Mouse (Mus musculus) forebrain, embryonic 10.5 days (tissue): ENCODE data around the gene Rps6ka5. TPM values are rescaled to one million over a fixed set of nuclear protein-coding genes. Genes with fewer than 3 reads are reported as not detected.

Experiments used
- DNase-seq: peaks from one replicate; pipeline ENCODE4 v3.0.0-alpha.2; 2017; ENCODE audit warnings: low spot score; ENCODE audit errors: extremely low spot score
- H3K27ac ChIP-seq: fragments of 300-500 bp; sonication (generic); 2 replicates; pipeline ENCODE4 v1.5.1; 2016; ENCODE audit warnings: mild to moderate bottlenecking
- H3K27me3 ChIP-seq: fragments of 300-500 bp; sonication (generic); 2 replicates; pipeline ENCODE4 v1.6.1; 2016; ENCODE audit warnings: mild to moderate bottlenecking; ENCODE audit not compliant: poor library complexity, severe bottlenecking
- H3K36me3 ChIP-seq: fragments of 300-500 bp; sonication (generic); replicated peaks from 2 replicates; pipeline ENCODE4 v1.6.1; 2016; ENCODE audit warnings: mild to moderate bottlenecking, moderate library complexity
- H3K4me1 ChIP-seq: fragments of 300-500 bp; sonication (generic); 2 replicates; pipeline ENCODE4 v1.6.1; 2016
- H3K4me3 ChIP-seq: fragments of 300-500 bp; sonication (generic); 2 replicates; pipeline ENCODE4 v1.5.1; 2016; ENCODE audit warnings: mild to moderate bottlenecking, moderate library complexity
- H3K9me3 ChIP-seq: fragments of 300-500 bp; sonication (generic); 2 replicates; pipeline ENCODE4 v1.6.1; 2016; ENCODE audit warnings: mild to moderate bottlenecking, moderate library complexity
- whole genome bisulfite sequencing: fragments of 180-500 bp; shearing (Covaris S2); methylation state at CpG from one replicate; pipeline ENCODE4 v1.1.7; 2016; 5-methylcytosine and 5-hydroxymethylcytosine counted together
- polyA plus RNA-seq: library from polyadenylated mRNA; unstranded; fragments of >200 nt; fragmentation: Nextera tagmentation; extraction: Ambion mirVana; gene quantifications from 2 replicates; pipeline ENCODE4 v1.2.1, GENCODE M21; 2016

Gene Rps6ka5
- polyA plus RNA-seq, 1 experiment from 2014 or later = 2.7 TPM

- WGBS = 73% methylated on average over 2 of the region's 2 CpGs
- DNase-seq = no peak
- Histone ChIP-seq H3K9me3 (no peaks in the 10 kb centered on the region), H3K27ac (no peak overlapping the region), H3K4me3 (no peak overlapping the region), H3K36me3 (no peaks in the 10 kb centered on the region), H3K27me3 (no peaks in the 10 kb centered on the region), H3K4me1 (no peaks in the 10 kb centered on the region)
Measured at GRCm38 (mm10) chr12:100742468-100742867, 15.7 kb upstream of the Rps6ka5 start.

- H3K9me3 ChIP-seq = no peaks in the 10 kb centered on the region
- no peaks in the 10 kb centered on the region for H3K36me3 ChIP-seq
- H3K27me3 ChIP-seq = no peaks in the 10 kb centered on the region
- no peak for DNase-seq
- WGBS = 93% methylated on average over 5 of the region's 5 CpGs
- H3K27ac ChIP-seq = no peak overlapping the region
- no peak overlapping the region for H3K4me3 ChIP-seq
- H3K4me1 ChIP-seq = no peaks in the 10 kb centered on the region
Measured at GRCm38 (mm10) chr12:100740313-100740712, 13.5 kb upstream of the Rps6ka5 start.

- WGBS = 75% methylated on average over 4 of the region's 4 CpGs
- no peak for DNase-seq
Measured at GRCm38 (mm10) chr12:100739011-100739570, 12.3 kb upstream of the Rps6ka5 start.

GRCm38 (mm10) chr12:100738498-100738897 lies 11.7 kb upstream of the Rps6ka5 start:
- no peak for DNase-seq
- Histone ChIP-seq H3K27me3 (no peaks in the 10 kb centered on the region), H3K27ac (no peak overlapping the region), H3K4me1 (no peaks in the 10 kb centered on the region), H3K4me3 (no peak overlapping the region), H3K9me3 (no peaks in the 10 kb centered on the region), H3K36me3 (no peaks in the 10 kb centered on the region)
- WGBS = 70% methylated on average over 3 of the region's 3 CpGs

More at GRCm38 (mm10) chr12:100739011-100739570, 12.3 kb upstream of the Rps6ka5 start:
- H3K36me3 ChIP-seq = no peaks in the 10 kb centered on the region
- no peak overlapping the region for H3K27ac ChIP-seq
- no peak overlapping the region for H3K4me3 ChIP-seq
- no peaks in the 10 kb centered on the region for H3K4me1 ChIP-seq
- no peaks in the 10 kb centered on the region for H3K9me3 ChIP-seq
- no peaks in the 10 kb centered on the region for H3K27me3 ChIP-seq

- Histone ChIP-seq H3K4me3 (no peak overlapping the region), H3K9me3 (no peaks in the 10 kb centered on the region), H3K36me3 (no peaks in the 10 kb centered on the region), H3K27ac (no peak overlapping the region), H3K27me3 (no peaks in the 10 kb centered on the region), H3K4me1 (no peaks in the 10 kb centered on the region)
- DNase-seq = no peak
- WGBS = 87% methylated on average over 2 of the region's 2 CpGs
Measured at GRCm38 (mm10) chr12:100735581-100735980, 8.8 kb upstream of the Rps6ka5 start.

- Histone ChIP-seq H3K27me3 (no peaks in the 10 kb centered on the region), H3K4me3 (no peak overlapping the region), H3K4me1 (no peaks in the 10 kb centered on the region), H3K9me3 (no peaks in the 10 kb centered on the region), H3K36me3 (no peaks in the 10 kb centered on the region), H3K27ac (no peak overlapping the region)
- DNase-seq = no peak
- WGBS = 72% methylated on average over 5 of the region's 5 CpGs
Measured at GRCm38 (mm10) chr12:100735156-100735555, 8.4 kb upstream of the Rps6ka5 start.

GRCm38 (mm10) chr12:100728646-100729485 lies 2.1 kb upstream of the Rps6ka5 start:
- no peak overlapping the region for H3K4me3 ChIP-seq
- no peaks in the 10 kb centered on the region for H3K27me3 ChIP-seq
- no peak overlapping the region for H3K27ac ChIP-seq
- 85% methylated on average over 14 of the region's 14 CpGs for WGBS
- peaks cover 15% of the 10 kb centered on the region for H3K4me1 ChIP-seq
- DNase-seq = no peak
- no peaks in the 10 kb centered on the region for H3K9me3 ChIP-seq
- H3K36me3 ChIP-seq = no peaks in the 10 kb centered on the region

GRCm38 (mm10) chr12:100727891-100728290 lies 1.1 kb upstream of the Rps6ka5 start:
- H3K36me3 ChIP-seq = no peaks in the 10 kb centered on the region
- no peaks in the 10 kb centered on the region for H3K9me3 ChIP-seq
- H3K4me1 ChIP-seq = peaks cover 20% of the 10 kb centered on the region
- H3K27me3 ChIP-seq = no peaks in the 10 kb centered on the region
- 57% methylated on average over 7 of the region's 7 CpGs for WGBS
- no peak overlapping the region for H3K27ac ChIP-seq
- no peak overlapping the region for H3K4me3 ChIP-seq
- DNase-seq = no peak

- Histone ChIP-seq H3K4me3 (peak overlapping the region; percentile 75), H3K27ac (peak overlapping the region; percentile 93)
Measured at GRCm38 (mm10) chr12:100725458-100725786, 1.4 kb downstream of the Rps6ka5 start.

GRCm38 (mm10) chr12:100724606-100725457 lies 2.0 kb downstream of the Rps6ka5 start:
- DNase-seq = peak; percentile 99
- peaks cover 20% of the 10 kb centered on the region for H3K4me1 ChIP-seq
- no peaks in the 10 kb centered on the region for H3K9me3 ChIP-seq
- H3K27ac ChIP-seq = peak overlapping the region; percentile 93
- under 1% methylated on average over 79 of the region's 85 CpGs for WGBS
- H3K36me3 ChIP-seq = no peaks in the 10 kb centered on the region
- no peaks in the 10 kb centered on the region for H3K27me3 ChIP-seq
- peak overlapping the region; percentile 75 for H3K4me3 ChIP-seq

More at GRCm38 (mm10) chr12:100725458-100725786, 1.4 kb downstream of the Rps6ka5 start:
- 5% methylated on average over 17 of the region's 17 CpGs for WGBS
- H3K4me1 ChIP-seq = peaks cover 20% of the 10 kb centered on the region
- no peaks in the 10 kb centered on the region for H3K36me3 ChIP-seq
- no peaks in the 10 kb centered on the region for H3K9me3 ChIP-seq
- no peaks in the 10 kb centered on the region for H3K27me3 ChIP-seq
- DNase-seq = no peak

- no peak for DNase-seq
- no peaks in the 10 kb centered on the region for H3K9me3 ChIP-seq
- H3K36me3 ChIP-seq = no peaks in the 10 kb centered on the region
- peak overlapping the region; percentile 75 for H3K4me3 ChIP-seq
- 4% methylated on average over 8 of the region's 8 CpGs for WGBS
- H3K27ac ChIP-seq = peak overlapping the region; percentile 93
- H3K27me3 ChIP-seq = no peaks in the 10 kb centered on the region
- H3K4me1 ChIP-seq = peaks cover 20% of the 10 kb centered on the region
Measured at GRCm38 (mm10) chr12:100724182-100724581, 2.6 kb downstream of the Rps6ka5 start.

GRCm38 (mm10) chr12:100720801-100721200 lies 6.0 kb downstream of the Rps6ka5 start:
- peaks cover 19% of the 10 kb centered on the region for H3K4me1 ChIP-seq
- no peaks in the 10 kb centered on the region for H3K9me3 ChIP-seq
- no peaks in the 10 kb centered on the region for H3K36me3 ChIP-seq
- no peak for DNase-seq
- no peaks in the 10 kb centered on the region for H3K27me3 ChIP-seq
- WGBS = 50% methylated on average over 3 of the region's 3 CpGs
- no peak overlapping the region for H3K4me3 ChIP-seq
- H3K27ac ChIP-seq = no peak overlapping the region

- DNase-seq = no peak
- Histone ChIP-seq H3K4me3 (no peak overlapping the region), H3K4me1 (no peaks in the 10 kb centered on the region), H3K36me3 (no peaks in the 10 kb centered on the region), H3K9me3 (no peaks in the 10 kb centered on the region), H3K27me3 (no peaks in the 10 kb centered on the region), H3K27ac (no peak overlapping the region)
Measured at GRCm38 (mm10) chr12:100717446-100717845, 9.3 kb downstream of the Rps6ka5 start.
